In the genomic region with DNA sequence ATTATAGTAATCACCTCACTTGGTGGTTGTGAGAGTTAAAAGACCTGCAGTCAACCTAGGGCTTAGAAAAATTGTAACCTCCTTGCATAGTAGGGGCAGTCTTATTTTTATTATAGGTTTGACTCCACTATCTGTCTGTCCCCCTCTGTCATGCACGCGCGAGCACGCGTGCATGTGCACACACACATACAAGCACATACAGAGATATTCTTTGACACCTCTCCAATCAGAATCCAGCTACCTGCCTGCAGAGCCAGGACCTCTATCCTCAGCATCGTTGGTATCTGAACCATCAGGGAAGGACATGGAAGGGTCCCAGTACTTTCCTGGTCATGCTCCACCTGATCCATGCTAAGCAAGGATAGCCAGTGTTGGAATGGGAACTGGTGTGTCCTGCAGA, we compare ENCODE assay signal across 12 mouse cellular contexts. TPM values are rescaled to one million over a fixed set of nuclear protein-coding genes. Genes with fewer than 3 reads are reported as not detected.
A peak's percentile ranks its signal among the peaks of the same experiment; 100 is the strongest.
DNase-seq lines count a peak whose midpoint lies in the region; ATAC-seq and TF ChIP-seq lines count a peak whose summit lies in the region.
"Had no signal": no experiment of that assay in that cellular context is flagged by ENCODE, and none has a peak within 500 bp of the region (broad histone marks: within the 10 kb centered on the region; RNA-seq: fewer than 3 reads in every experiment).

No protein-coding gene starts in this region.

- ATAC-seq in heart, postnatal 0 days (ENCODE audit: insufficient read depth, low read depth) = no peak
- no peak for ATAC-seq in midbrain, embryonic 16.5 days
- ATAC-seq in midbrain, embryonic 13.5 days = no peak
- no peak for ATAC-seq in intestine, postnatal 0 days
- ATAC-seq in stomach, postnatal 0 days (ENCODE audit: low FRiP score, low TSS enrichment) = no peak

- no peak overlapping the region for H3K27ac ChIP-seq in heart, postnatal 0 days (ENCODE audit: low read depth)
- no peak overlapping the region for H3K27ac ChIP-seq in midbrain, embryonic 16.5 days (ENCODE audit: low read length)
- H3K27ac ChIP-seq in midbrain, embryonic 13.5 days = no peak overlapping the region
- H3K27ac ChIP-seq in intestine, postnatal 0 days (ENCODE audit: low read depth, low read length) = no peak overlapping the region
- H3K27ac ChIP-seq in stomach, postnatal 0 days (replicated peaks) = no peak overlapping the region
- H3K27ac ChIP-seq: macrophage had no signal

- 93% methylated on average over 6 of the region's 6 CpGs for WGBS in heart, postnatal 0 days
- WGBS in midbrain, embryonic 16.5 days = 96% methylated on average over 6 of the region's 6 CpGs
- WGBS in midbrain, embryonic 13.5 days = 92% methylated on average over 6 of the region's 6 CpGs
- WGBS in intestine, postnatal 0 days = 86% methylated on average over 6 of the region's 6 CpGs
- WGBS in stomach, postnatal 0 days = 88% methylated on average over 6 of the region's 6 CpGs

- no peaks in the 10 kb centered on the region for H3K36me3 ChIP-seq in heart, postnatal 0 days (replicated peaks; ENCODE audit: control insufficient read depth, insufficient read depth, low read length)
- no peaks in the 10 kb centered on the region for H3K36me3 ChIP-seq in midbrain, embryonic 16.5 days (ENCODE audit: control insufficient read depth, insufficient read depth, low read length)
- H3K36me3 ChIP-seq in midbrain, embryonic 13.5 days = no peaks in the 10 kb centered on the region
- no peaks in the 10 kb centered on the region for H3K36me3 ChIP-seq in intestine, postnatal 0 days (ENCODE audit: control insufficient read depth, insufficient read depth)
- no peaks in the 10 kb centered on the region for H3K36me3 ChIP-seq in stomach, postnatal 0 days (ENCODE audit: control insufficient read depth, insufficient read depth, low read length)

- no peak for TF ChIP-seq CTCF in heart, postnatal 0 days (IDR thresholded peaks at IDR 0.05; ENCODE audit: low read depth)
- no peak for TF ChIP-seq CTCF in intestine, postnatal 0 days (IDR thresholded peaks at IDR 0.05; ENCODE audit: low read depth)
- no peak for TF ChIP-seq CTCF in stomach, postnatal 0 days (IDR thresholded peaks at IDR 0.05; ENCODE audit: low read depth)

- H3K9ac ChIP-seq in heart, postnatal 0 days (replicated peaks; ENCODE audit: low read depth, low read length) = 0 out of 2 replicates have a peak overlapping the region, but pooled peaks have one; percentile 32
- H3K9ac ChIP-seq in midbrain, embryonic 16.5 days (ENCODE audit: low read depth, low read length) = no peak overlapping the region
- no peak overlapping the region for H3K9ac ChIP-seq in midbrain, embryonic 13.5 days (replicated peaks)
- no peak overlapping the region for H3K9ac ChIP-seq in intestine, postnatal 0 days (ENCODE audit: low read depth, low read length)
- peak overlapping the region; percentile 63; the same call in 1 of the 2 replicates for H3K9ac ChIP-seq in stomach, postnatal 0 days (ENCODE audit: low read length)

- intact Hi-C loops in heart, postnatal 10 days (cut with DNase I) = no loop called here

- no peak for TF ChIP-seq EP300 in heart, postnatal 0 days (IDR thresholded peaks at IDR 0.05; ENCODE audit: low read depth)
- no peak for TF ChIP-seq EP300 in stomach, postnatal 0 days (optimal IDR thresholded peaks at IDR 0.05)

- peak overlapping the region; percentile 67 for H3K4me2 ChIP-seq in heart, postnatal 0 days (ENCODE audit: low read depth, low read length)
- peak overlapping the region; percentile 1; the same call in 1 of the 2 replicates for H3K4me2 ChIP-seq in midbrain, embryonic 16.5 days (ENCODE audit: low read length)
- no peak overlapping the region for H3K4me2 ChIP-seq in midbrain, embryonic 13.5 days (replicated peaks)
- H3K4me2 ChIP-seq in intestine, postnatal 0 days (replicated peaks; ENCODE audit: low read depth) = peak overlapping the region; percentile 82
- peak overlapping the region; percentile 71 for H3K4me2 ChIP-seq in stomach, postnatal 0 days (replicated peaks; ENCODE audit: low read depth)

- H3K9me3 ChIP-seq in heart, postnatal 0 days (replicated peaks; ENCODE audit: control insufficient read depth, low read length) = no peaks in the 10 kb centered on the region
- H3K9me3 ChIP-seq in midbrain, embryonic 16.5 days (replicated peaks; ENCODE audit: control insufficient read depth, low read length, poor library complexity, severe bottlenecking) = no peaks in the 10 kb centered on the region
- no peaks in the 10 kb centered on the region for H3K9me3 ChIP-seq in midbrain, embryonic 13.5 days
- no peaks in the 10 kb centered on the region for H3K9me3 ChIP-seq in intestine, postnatal 0 days (ENCODE audit: control insufficient read depth)
- no peaks in the 10 kb centered on the region for H3K9me3 ChIP-seq in stomach, postnatal 0 days (ENCODE audit: control insufficient read depth, low read length)

- H3K4me3 ChIP-seq in heart, postnatal 0 days (ENCODE audit: low read depth, low read length) = peak overlapping the region; percentile 43
- H3K4me3 ChIP-seq in midbrain, embryonic 16.5 days (ENCODE audit: low read depth, low read length) = no peak overlapping the region
- no peak overlapping the region for H3K4me3 ChIP-seq in midbrain, embryonic 13.5 days (replicated peaks)
- peak overlapping the region; percentile 59 for H3K4me3 ChIP-seq in intestine, postnatal 0 days (ENCODE audit: low read depth, low read length)
- peak overlapping the region; percentile 58 for H3K4me3 ChIP-seq in stomach, postnatal 0 days (ENCODE audit: low read depth, low read length)

- peaks cover 6% of the 10 kb centered on the region; the same call in 1 of the 2 replicates for H3K27me3 ChIP-seq in heart, postnatal 0 days (ENCODE audit: control insufficient read depth, insufficient read depth, low read length)
- no peaks in the 10 kb centered on the region for H3K27me3 ChIP-seq in midbrain, embryonic 16.5 days (ENCODE audit: control insufficient read depth, insufficient read depth, low read depth, low read length)
- peaks cover 30% of the 10 kb centered on the region for H3K27me3 ChIP-seq in midbrain, embryonic 13.5 days
- no peaks in the 10 kb centered on the region; the same call in 1 of the 2 replicates for H3K27me3 ChIP-seq in intestine, postnatal 0 days (replicated peaks; ENCODE audit: control insufficient read depth, insufficient read depth, low read length)
- H3K27me3 ChIP-seq in stomach, postnatal 0 days (ENCODE audit: control insufficient read depth, insufficient read depth, low read length) = peaks cover 3% of the 10 kb centered on the region; the same call in 1 of the 2 replicates

- DNase-seq in heart, postnatal 0 days (ENCODE audit: low spot score) = no peak
- no peak for DNase-seq in heart, postnatal 10 days
- no peak for DNase-seq in stomach, postnatal 0 days (ENCODE audit: low spot score)
- no peak for DNase-seq in thymus, postnatal 4 days
- DNase-seq: cerebellum, adult 11 months; kidney, adult 18-20 months; thymus, adult 18-20 months had no signal

- H3K4me1 ChIP-seq in heart, postnatal 0 days (ENCODE audit: control insufficient read depth, insufficient read depth) = 0 out of 2 replicates have a peak, but pooled peaks cover 7% of the 10 kb centered on the region
- H3K4me1 ChIP-seq in midbrain, embryonic 16.5 days (ENCODE audit: control insufficient read depth, insufficient read depth, low read length) = peaks cover 4% of the 10 kb centered on the region; the same call in 1 of the 2 replicates
- H3K4me1 ChIP-seq in midbrain, embryonic 13.5 days (replicated peaks) = peaks cover 15% of the 10 kb centered on the region
- H3K4me1 ChIP-seq in intestine, postnatal 0 days (replicated peaks; ENCODE audit: control insufficient read depth, insufficient read depth, low read length) = no peaks in the 10 kb centered on the region; the same call in 1 of the 2 replicates
- peaks cover under 1% of the 10 kb centered on the region; the same call in 1 of the 2 replicates for H3K4me1 ChIP-seq in stomach, postnatal 0 days (replicated peaks; ENCODE audit: control insufficient read depth, insufficient read depth)

RNA-seq across cellular contexts. Expression of gene Lrrc32, which starts 1.8 kb away (rescaled TPM):
- 10.3 and 11.4 TPM in 2 replicates for total RNA-seq in heart, postnatal 0 days (2014; rRNA removed; ENCODE audit: low replicate concordance)
- polyA plus RNA-seq in heart, postnatal 0 days (2015; fragmentation: Nextera tagmentation; extraction: Ambion mirVana) = 4.6 and 5.7 TPM in 2 replicates
- total RNA-seq in heart, postnatal 10 days (2021) = 10 to 100 TPM; 17.9 to 18.7 TPM
- polyA plus RNA-seq in midbrain, embryonic 16.5 days (2015; fragmentation: Nextera tagmentation; extraction: Ambion mirVana) = 4.6 and 4.8 TPM in 2 replicates
- 2.7 and 3.8 TPM in 2 replicates for polyA plus RNA-seq in midbrain, embryonic 13.5 days (2015; fragmentation: Nextera tagmentation; extraction: Ambion mirVana)
- polyA plus RNA-seq in intestine, postnatal 0 days (2015; fragmentation: Nextera tagmentation; extraction: Ambion mirVana) = 6.3 and 6.9 TPM in 2 replicates
- 3.6 and 6.0 TPM in 2 replicates for polyA plus RNA-seq in stomach, postnatal 0 days (2015; fragmentation: Nextera tagmentation; extraction: Ambion mirVana)

RNA-seq across cellular contexts. Expression of gene Gucy2d, which starts 50.7 kb away (rescaled TPM):
- not detected in 2 replicates for total RNA-seq in heart, postnatal 0 days (2014; rRNA removed; ENCODE audit: low replicate concordance)
- 0.08 TPM in 2 replicates for polyA plus RNA-seq in heart, postnatal 0 days (2015; fragmentation: Nextera tagmentation; extraction: Ambion mirVana)
- under 1 TPM; 0.12 to 0.41 TPM for total RNA-seq in heart, postnatal 10 days (2021)
- 0.05 TPM in 1 of 2 replicates, not detected in the other for polyA plus RNA-seq in midbrain, embryonic 16.5 days (2015; fragmentation: Nextera tagmentation; extraction: Ambion mirVana)
- not detected in 2 replicates for polyA plus RNA-seq in midbrain, embryonic 13.5 days (2015; fragmentation: Nextera tagmentation; extraction: Ambion mirVana)
- polyA plus RNA-seq in intestine, postnatal 0 days (2015; fragmentation: Nextera tagmentation; extraction: Ambion mirVana) = 4.1 and 4.5 TPM in 2 replicates
- 0.02 TPM in 1 of 2 replicates, not detected in the other for polyA plus RNA-seq in stomach, postnatal 0 days (2015; fragmentation: Nextera tagmentation; extraction: Ambion mirVana)
- total RNA-seq: adrenal gland, adult 18-20 months had no signal
- polyA plus RNA-seq: macrophage had no signal

Comparison
In these comparisons a context has a peak if more than half of its experiments do, and no peak if none do; other contexts are left out.
1. H3K4me3 ChIP-seq: peak in heart, postnatal 0 days (single experiment), intestine, postnatal 0 days (single experiment) and stomach, postnatal 0 days (single experiment); none in midbrain, embryonic 16.5 days (single experiment) and midbrain, embryonic 13.5 days (single experiment).
2. H3K9ac ChIP-seq: peak in heart, postnatal 0 days (single experiment) and stomach, postnatal 0 days (single experiment); none in midbrain, embryonic 16.5 days (single experiment), midbrain, embryonic 13.5 days (single experiment) and intestine, postnatal 0 days (single experiment).